Mouse (Mus musculus) ES-E14 (cell line): ENCODE results near the gene Tenm2. TPM values are rescaled to one million over a fixed set of nuclear protein-coding genes. Genes with fewer than 3 reads are reported as not detected.

Experiments used
- DNase-seq: peaks from one replicate; pipeline ENCODE4 v3.0.0-alpha.2; 2013; ENCODE audit warnings: low read depth, low spot score
- H3K27ac ChIP-seq: 2 replicates; pipeline ENCODE4 v1.5.1; 2012; ENCODE audit warnings: low read depth, mild to moderate bottlenecking, low read length, moderate library complexity, mixed read lengths; ENCODE audit not compliant: poor library complexity, insufficient read depth, severe bottlenecking
- H3K36me3 ChIP-seq: 2 replicates; pipeline ENCODE4 v1.6.1; 2012; ENCODE audit warnings: mild to moderate bottlenecking, low read length, moderate library complexity, mixed read lengths; ENCODE audit not compliant: control insufficient read depth, poor library complexity, insufficient read depth, severe bottlenecking
- H3K4me1 ChIP-seq, 2 experiments: fragments of 150-350 bp in 1 of 2; sonication (generic) in 1 of 2; 2 replicates each; pipeline ENCODE4 v1.6.1; 2012; ENCODE audit warnings: low read length in 2 of 2, mild to moderate bottlenecking in 1 of 2, mixed read lengths in 1 of 2; ENCODE audit not compliant: control insufficient read depth in 2 of 2, insufficient read depth in 2 of 2, poor library complexity in 1 of 2
- H3K4me3 ChIP-seq, 2 experiments: fragments of 150-350 bp in 1 of 2; sonication (generic) in 1 of 2; 2 replicates each; pipeline ENCODE4 v1.5.1; 2012; ENCODE audit warnings: low read length in 2 of 2, low read depth in 1 of 2, mild to moderate bottlenecking in 1 of 2, mixed read lengths in 1 of 2; ENCODE audit not compliant: insufficient read depth in 1 of 2, poor library complexity in 1 of 2, severe bottlenecking in 1 of 2
- H3K9ac ChIP-seq: 2 replicates; pipeline ENCODE4 v1.6.1; 2012; ENCODE audit warnings: low read depth, mild to moderate bottlenecking, low read length, mixed read lengths; ENCODE audit not compliant: poor library complexity, insufficient read depth, severe bottlenecking
- H3K9me3 ChIP-seq: fragments of 150-350 bp; sonication (generic); 2 replicates; pipeline ENCODE4 v1.6.1; 2012; ENCODE audit warnings: low read depth, mild to moderate bottlenecking, low read length; ENCODE audit not compliant: control insufficient read depth, insufficient read depth
- CHD2 ChIP-seq: IDR thresholded peaks from 2 replicates; pipeline ENCODE4 v1.6.1; 2014; ENCODE audit warnings: mild to moderate bottlenecking, low read depth, low read length, inconsistent platforms
- HCFC1 ChIP-seq: IDR thresholded peaks from 2 replicates; pipeline ENCODE4 v1.6.1; 2012; ENCODE audit warnings: low read length, inconsistent platforms, borderline replicate concordance; ENCODE audit not compliant: insufficient read depth
- MAFK ChIP-seq: IDR thresholded peaks from 2 replicates; pipeline ENCODE4 v1.6.1; 2014; ENCODE audit warnings: mild to moderate bottlenecking, low read depth, low read length, inconsistent platforms; ENCODE audit not compliant: insufficient read depth
- ZC3H11A ChIP-seq: IDR thresholded peaks from 2 replicates; pipeline ENCODE4 v1.6.1; 2012; ENCODE audit warnings: low read depth, mild to moderate bottlenecking, inconsistent platforms, low read length, borderline replicate concordance
- ZNF384 ChIP-seq: IDR thresholded peaks from 2 replicates; pipeline ENCODE4 v1.6.1; 2012; ENCODE audit warnings: low read depth, low read length, inconsistent platforms
- in situ Hi-C, 2 experiments: fragments of 600-800 bp; cut with MboI; formaldehyde crosslinking; loops; one replicate each; pipeline ENCODE4 v1.15.1; 2025; ENCODE audit warnings: low sequenced_read_pairs in 2 of 2, inconsistent platforms in 1 of 2; ENCODE audit not compliant: unreplicated experiment in 2 of 2
- total RNA-seq: library from RNA; depleted of rRNA; stranded (reverse); fragments of 300-350 nt; gene quantifications from 2 replicates; pipeline ENCODE4 v1.2.3, GENCODE M21; 2012

The Tenm2 gene
- total RNA-seq, 1 experiment, result 0.04 TPM

- DNase-seq, result no peak
- H3K36me3 ChIP-seq, result no peaks in the 10 kb centered on the region
- H3K9ac ChIP-seq, result no peak overlapping the region
- no peak overlapping the region for H3K27ac ChIP-seq
- no peaks in the 10 kb centered on the region for H3K9me3 ChIP-seq
- no peak for TF ChIP-seq ZNF384
- no peak for TF ChIP-seq MAFK
- TF ChIP-seq HCFC1, result no peak
- TF ChIP-seq ZC3H11A, result no peak
- no peak for TF ChIP-seq CHD2
- in situ Hi-C loops, result no loop called here
- no peak overlapping the region for H3K4me3 ChIP-seq
- H3K4me1 ChIP-seq, result no peaks in the 10 kb centered on the region
These were observed 1073.9 kb downstream of the Tenm2 start for GRCm38 (mm10) chr11:36161765-36162321.

DNA sequence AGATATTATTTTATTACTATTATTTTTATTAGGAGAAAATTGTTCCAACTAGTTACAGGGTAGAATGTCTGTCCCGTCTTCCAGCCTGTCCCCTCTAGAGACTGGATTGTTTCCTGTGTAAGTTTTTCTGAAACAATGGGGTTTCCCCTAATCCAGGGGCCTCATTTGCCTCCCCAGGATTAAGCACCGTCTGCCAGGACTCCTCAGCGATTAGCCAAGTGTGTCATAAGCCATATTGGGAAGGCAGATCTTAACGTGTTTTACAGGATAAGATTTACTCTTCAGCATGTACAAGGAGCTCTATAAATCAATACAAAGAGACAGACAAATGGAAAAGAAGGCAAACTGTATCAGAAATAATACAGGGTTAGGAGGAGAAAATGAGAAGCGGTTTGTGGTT, 1082.3 kb downstream of the Tenm2 start:
- Histone ChIP-seq H3K4me1 (peaks cover 0 to 4% of the 10 kb centered on the region in 2 experiments; a peak in 2 of 4 replicates), H3K9ac (no peak overlapping the region), H3K27ac (no peak overlapping the region), H3K36me3 (no peaks in the 10 kb centered on the region), H3K4me3 (no peak overlapping the region), H3K9me3 (no peaks in the 10 kb centered on the region)
- TF ChIP-seq ZNF384 (no peak), HCFC1 (no peak), CHD2 (no peak), ZC3H11A (no peak), MAFK (no peak)
- no peak for DNase-seq
- in situ Hi-C loops, result no loop called here

DNA sequence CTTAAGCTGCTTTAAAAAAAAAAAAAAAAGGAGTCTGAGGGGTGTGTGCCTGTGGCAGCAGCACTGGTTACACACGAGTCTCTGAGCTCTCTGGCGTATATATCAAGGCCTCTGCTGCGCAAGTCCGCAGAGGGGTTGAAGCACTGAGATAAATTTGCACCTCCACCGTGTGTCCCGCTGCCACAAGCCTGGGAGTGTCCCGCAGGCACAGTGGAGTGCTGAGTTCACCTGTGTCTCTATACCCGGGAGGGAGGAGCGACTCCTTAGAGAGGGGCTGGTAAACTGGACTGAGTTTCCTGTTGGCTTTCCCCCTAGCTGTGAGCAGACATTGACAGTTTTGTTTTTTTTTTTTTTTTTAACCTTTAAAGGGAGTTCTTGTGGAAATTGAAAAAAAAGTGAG, 1082.8 kb downstream of the Tenm2 start:
- Histone ChIP-seq H3K4me3 (no peak overlapping the region), H3K4me1 (peaks cover 0 to 4% of the 10 kb centered on the region in 2 experiments; a peak in 2 of 4 replicates), H3K36me3 (no peaks in the 10 kb centered on the region), H3K9me3 (no peaks in the 10 kb centered on the region), H3K27ac (no peak overlapping the region), H3K9ac (no peak overlapping the region)
- no peak for DNase-seq
- in situ Hi-C loops, result no loop called here
- peak; percentile 40; the same call in 1 of the 2 replicates for TF ChIP-seq ZNF384
- no peak for TF ChIP-seq MAFK

DNA sequence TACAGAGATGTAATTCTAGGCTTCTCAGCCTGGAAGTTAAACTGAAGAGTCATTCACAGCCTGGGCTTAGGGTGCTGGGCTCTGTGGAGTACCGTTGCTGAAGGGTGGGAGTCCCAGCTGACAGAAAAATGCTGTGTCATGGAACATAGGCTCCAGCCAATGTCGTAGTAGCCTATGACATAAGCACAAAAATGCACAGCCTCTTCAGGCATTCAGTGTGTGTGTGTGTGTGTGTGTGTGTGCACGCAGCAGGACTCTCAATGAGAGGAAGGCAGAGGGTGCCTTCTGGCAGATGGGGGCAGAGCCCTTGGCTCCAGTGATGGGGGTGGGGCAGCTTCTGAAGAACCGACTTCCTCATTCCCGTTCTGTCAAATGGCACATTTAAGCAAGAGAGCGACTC, 1083.5 kb downstream of the Tenm2 start:
- no peaks in the 10 kb centered on the region for H3K36me3 ChIP-seq
- TF ChIP-seq MAFK (peak; percentile 75), ZC3H11A (no peak)
- DNase-seq, result no peak
- in situ Hi-C loops, result no loop called here
- peaks cover 0 to 4% of the 10 kb centered on the region in 2 experiments; a peak in 2 of 4 replicates for H3K4me1 ChIP-seq
- H3K9me3 ChIP-seq, result no peaks in the 10 kb centered on the region
- no peak overlapping the region for H3K4me3 ChIP-seq
- no peak overlapping the region for H3K27ac ChIP-seq
- H3K9ac ChIP-seq, result no peak overlapping the region

DNA sequence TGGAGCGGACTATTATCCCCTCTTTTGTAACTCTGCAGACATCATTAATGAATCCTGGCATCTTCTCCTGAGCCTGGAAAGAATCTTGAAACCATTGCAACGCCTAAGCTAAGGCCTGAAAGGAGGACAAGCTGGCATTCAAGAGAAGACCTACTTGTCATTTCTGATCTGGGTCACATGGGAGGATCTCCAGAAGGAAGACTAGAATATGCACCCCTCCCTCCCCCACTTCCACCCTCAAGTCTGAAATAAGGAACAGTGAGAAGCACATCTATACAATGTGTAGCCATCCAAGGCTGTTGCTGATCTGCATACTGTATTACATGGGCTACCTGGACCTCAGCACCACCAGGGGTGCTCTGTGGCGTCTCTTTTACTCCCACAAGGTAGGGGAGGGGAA, 1086.7 kb downstream of the Tenm2 start:
- Histone ChIP-seq H3K27ac (no peak overlapping the region), H3K9ac (no peak overlapping the region), H3K4me3 (no peak overlapping the region), H3K4me1 (peaks cover 0 to 4% of the 10 kb centered on the region in 2 experiments; a peak in 2 of 4 replicates), H3K9me3 (no peaks in the 10 kb centered on the region), H3K36me3 (no peaks in the 10 kb centered on the region)
- in situ Hi-C loops, result no loop called here
- TF ChIP-seq HCFC1 (no peak), ZNF384 (no peak), CHD2 (no peak), MAFK (no peak), ZC3H11A (no peak)
- no peak for DNase-seq
